Mouse (Mus musculus): ENCODE results near the gene Bcar3. TPM values are rescaled to one million over a fixed set of nuclear protein-coding genes. Genes with fewer than 3 reads are reported as not detected.

Gene Bcar3
- polyA plus RNA-seq, 1 experiment from 2014 or later: 16.9 TPM

GRCm38 (mm10) chr3:122481891-122482739 is 188.2 kb downstream of the Bcar3 start:
- 59% methylated on average over 21 of the region's 21 CpGs for WGBS
- H3K27ac ChIP-seq (ENCODE audit: low read length): no peak overlapping the region
- no peak for ATAC-seq (ENCODE audit: low read depth)

GRCm38 (mm10) chr3:122483066-122483782 is 189.3 kb downstream of the Bcar3 start:
- peak overlapping the region; percentile 26 for H3K4me3 ChIP-seq (ENCODE audit: low read length)
- H3K4me2 ChIP-seq (ENCODE audit: low read depth, low read length): peak overlapping the region; percentile 44
- peak overlapping the region; percentile 19 for H3K9ac ChIP-seq (ENCODE audit: low read length)
- H3K4me1 ChIP-seq (replicated peaks; ENCODE audit: control insufficient read depth, insufficient read depth, low read length): peaks cover 31% of the 10 kb centered on the region
- WGBS: 22% methylated on average over 14 of the region's 14 CpGs
- peak overlapping the region; percentile 15; the same call in 1 of the 2 replicates for H3K27ac ChIP-seq (ENCODE audit: low read length)
- no peaks in the 10 kb centered on the region for H3K9me3 ChIP-seq (ENCODE audit: control insufficient read depth, low read length)
- no peaks in the 10 kb centered on the region for H3K36me3 ChIP-seq (ENCODE audit: control insufficient read depth, insufficient read depth, low read length)
- ATAC-seq (ENCODE audit: low read depth): peak; percentile 76
- H3K27me3 ChIP-seq (ENCODE audit: control insufficient read depth, insufficient read depth, low read depth, low read length): no peaks in the 10 kb centered on the region

More at GRCm38 (mm10) chr3:122481891-122482739, 188.2 kb downstream of the Bcar3 start:
- H3K4me2 ChIP-seq (ENCODE audit: low read depth, low read length): no peak overlapping the region
- no peak overlapping the region for H3K4me3 ChIP-seq (ENCODE audit: low read length)
- peaks cover 28% of the 10 kb centered on the region for H3K4me1 ChIP-seq (replicated peaks; ENCODE audit: control insufficient read depth, insufficient read depth, low read length)
- H3K9ac ChIP-seq (ENCODE audit: low read length): no peak overlapping the region
- no peaks in the 10 kb centered on the region for H3K9me3 ChIP-seq (ENCODE audit: control insufficient read depth, low read length)
- H3K36me3 ChIP-seq (ENCODE audit: control insufficient read depth, insufficient read depth, low read length): no peaks in the 10 kb centered on the region
- no peaks in the 10 kb centered on the region for H3K27me3 ChIP-seq (ENCODE audit: control insufficient read depth, insufficient read depth, low read depth, low read length)

- Histone ChIP-seq H3K27ac (ENCODE audit: low read length) (peak overlapping the region; percentile 15; the same call in 1 of the 2 replicates), H3K9ac (ENCODE audit: low read length) (peak overlapping the region; percentile 19), H3K9me3 (ENCODE audit: control insufficient read depth, low read length) (no peaks in the 10 kb centered on the region), H3K4me3 (ENCODE audit: low read length) (peak overlapping the region; percentile 26), H3K4me2 (ENCODE audit: low read depth, low read length) (peak overlapping the region; percentile 44), H3K4me1 (replicated peaks; ENCODE audit: control insufficient read depth, insufficient read depth, low read length) (peaks cover 34% of the 10 kb centered on the region), H3K27me3 (ENCODE audit: control insufficient read depth, insufficient read depth, low read depth, low read length) (no peaks in the 10 kb centered on the region), H3K36me3 (ENCODE audit: control insufficient read depth, insufficient read depth, low read length) (no peaks in the 10 kb centered on the region)
- 30% methylated on average over 5 of the region's 5 CpGs for WGBS
- ATAC-seq (ENCODE audit: low read depth): no peak
Measured at GRCm38 (mm10) chr3:122483783-122484130, 189.8 kb downstream of the Bcar3 start.

GRCm38 (mm10) chr3:122484301-122484700 is 190.4 kb downstream of the Bcar3 start:
- Histone ChIP-seq H3K9me3 (ENCODE audit: control insufficient read depth, low read length) (no peaks in the 10 kb centered on the region), H3K4me1 (replicated peaks; ENCODE audit: control insufficient read depth, insufficient read depth, low read length) (peaks cover 34% of the 10 kb centered on the region), H3K36me3 (ENCODE audit: control insufficient read depth, insufficient read depth, low read length) (no peaks in the 10 kb centered on the region), H3K9ac (ENCODE audit: low read length) (no peak overlapping the region), H3K27me3 (ENCODE audit: control insufficient read depth, insufficient read depth, low read depth, low read length) (no peaks in the 10 kb centered on the region), H3K4me3 (ENCODE audit: low read length) (no peak overlapping the region), H3K27ac (ENCODE audit: low read length) (no peak overlapping the region), H3K4me2 (ENCODE audit: low read depth, low read length) (no peak overlapping the region)
- 69% methylated on average over 3 of the region's 3 CpGs for WGBS
- no peak for ATAC-seq (ENCODE audit: low read depth)

GRCm38 (mm10) chr3:122485699-122486098 is 191.8 kb downstream of the Bcar3 start:
- 90% methylated on average over 4 of the region's 4 CpGs for WGBS
- peaks cover 26% of the 10 kb centered on the region for H3K4me1 ChIP-seq (replicated peaks; ENCODE audit: control insufficient read depth, insufficient read depth, low read length)
- no peaks in the 10 kb centered on the region for H3K9me3 ChIP-seq (ENCODE audit: control insufficient read depth, low read length)
- no peak overlapping the region for H3K9ac ChIP-seq (ENCODE audit: low read length)
- no peak overlapping the region for H3K27ac ChIP-seq (ENCODE audit: low read length)
- H3K36me3 ChIP-seq (ENCODE audit: control insufficient read depth, insufficient read depth, low read length): no peaks in the 10 kb centered on the region
- no peak overlapping the region for H3K4me3 ChIP-seq (ENCODE audit: low read length)
- no peak for ATAC-seq (ENCODE audit: low read depth)
- H3K27me3 ChIP-seq (ENCODE audit: control insufficient read depth, insufficient read depth, low read depth, low read length): no peaks in the 10 kb centered on the region
- no peak overlapping the region for H3K4me2 ChIP-seq (ENCODE audit: low read depth, low read length)

- Histone ChIP-seq H3K4me2 (ENCODE audit: low read depth, low read length) (no peak overlapping the region), H3K9me3 (ENCODE audit: control insufficient read depth, low read length) (no peaks in the 10 kb centered on the region), H3K27ac (ENCODE audit: low read length) (no peak overlapping the region), H3K27me3 (ENCODE audit: control insufficient read depth, insufficient read depth, low read depth, low read length) (no peaks in the 10 kb centered on the region), H3K9ac (ENCODE audit: low read length) (no peak overlapping the region), H3K4me1 (replicated peaks; ENCODE audit: control insufficient read depth, insufficient read depth, low read length) (peaks cover 26% of the 10 kb centered on the region), H3K36me3 (ENCODE audit: control insufficient read depth, insufficient read depth, low read length) (no peaks in the 10 kb centered on the region), H3K4me3 (ENCODE audit: low read length) (no peak overlapping the region)
- ATAC-seq (ENCODE audit: low read depth): no peak
- 53% methylated on average over 4 of the region's 4 CpGs for WGBS
Measured at GRCm38 (mm10) chr3:122486193-122486592, 192.3 kb downstream of the Bcar3 start.

GRCm38 (mm10) chr3:122488051-122488754 is 194.3 kb downstream of the Bcar3 start:
- Histone ChIP-seq H3K36me3 (ENCODE audit: control insufficient read depth, insufficient read depth, low read length) (no peaks in the 10 kb centered on the region), H3K9me3 (ENCODE audit: control insufficient read depth, low read length) (no peaks in the 10 kb centered on the region), H3K4me2 (ENCODE audit: low read depth, low read length) (no peak overlapping the region), H3K9ac (ENCODE audit: low read length) (no peak overlapping the region), H3K4me3 (ENCODE audit: low read length) (no peak overlapping the region), H3K27me3 (ENCODE audit: control insufficient read depth, insufficient read depth, low read depth, low read length) (no peaks in the 10 kb centered on the region), H3K27ac (ENCODE audit: low read length) (no peak overlapping the region), H3K4me1 (replicated peaks; ENCODE audit: control insufficient read depth, insufficient read depth, low read length) (peaks cover 16% of the 10 kb centered on the region)
- ATAC-seq (ENCODE audit: low read depth): peak; percentile 7; the same call in 1 of the 2 replicates
- 50% methylated on average over 1 of the region's 1 CpGs for WGBS

- 79% methylated on average over 6 of the region's 6 CpGs for WGBS
Measured at GRCm38 (mm10) chr3:122490574-122490973, 196.6 kb downstream of the Bcar3 start.

GRCm38 (mm10) chr3:122492006-122492405 is 198.1 kb downstream of the Bcar3 start:
- peaks cover 6% of the 10 kb centered on the region; the same call in 1 of the 2 replicates for H3K4me1 ChIP-seq (replicated peaks; ENCODE audit: control insufficient read depth, insufficient read depth, low read length)
- no peaks in the 10 kb centered on the region for H3K9me3 ChIP-seq (ENCODE audit: control insufficient read depth, low read length)
- 93% methylated on average over 3 of the region's 3 CpGs for WGBS
- H3K4me3 ChIP-seq (ENCODE audit: low read length): no peak overlapping the region
- H3K27ac ChIP-seq (ENCODE audit: low read length): no peak overlapping the region
- H3K36me3 ChIP-seq (ENCODE audit: control insufficient read depth, insufficient read depth, low read length): no peaks in the 10 kb centered on the region
- no peak overlapping the region for H3K9ac ChIP-seq (ENCODE audit: low read length)
- H3K27me3 ChIP-seq (ENCODE audit: control insufficient read depth, insufficient read depth, low read depth, low read length): no peaks in the 10 kb centered on the region
- no peak overlapping the region for H3K4me2 ChIP-seq (ENCODE audit: low read depth, low read length)
- no peak for ATAC-seq (ENCODE audit: low read depth)

More at GRCm38 (mm10) chr3:122490574-122490973, 196.6 kb downstream of the Bcar3 start:
- Histone ChIP-seq H3K4me3 (ENCODE audit: low read length) (no peak overlapping the region), H3K9ac (ENCODE audit: low read length) (no peak overlapping the region), H3K4me1 (replicated peaks; ENCODE audit: control insufficient read depth, insufficient read depth, low read length) (peaks cover 6% of the 10 kb centered on the region; the same call in 1 of the 2 replicates), H3K36me3 (ENCODE audit: control insufficient read depth, insufficient read depth, low read length) (no peaks in the 10 kb centered on the region), H3K27ac (ENCODE audit: low read length) (no peak overlapping the region), H3K4me2 (ENCODE audit: low read depth, low read length) (no peak overlapping the region), H3K27me3 (ENCODE audit: control insufficient read depth, insufficient read depth, low read depth, low read length) (no peaks in the 10 kb centered on the region), H3K9me3 (ENCODE audit: control insufficient read depth, low read length) (no peaks in the 10 kb centered on the region)
- ATAC-seq (ENCODE audit: low read depth): no peak
